Mouse (Mus musculus) liver, adult 2 months (tissue): Measurements from ENCODE around the gene Gigyf1. TPM values are rescaled to one million over a fixed set of nuclear protein-coding genes. Genes with fewer than 3 reads are reported as not detected.

Experiments used
- DNase-seq: peaks from one replicate; pipeline ENCODE4 v3.0.0-alpha.2; 2011; ENCODE audit warnings: low read depth, low spot score; ENCODE audit errors: extremely low read depth
- H3K27ac ChIP-seq: fragments of 200-500 bp; replicated peaks from 2 replicates; pipeline ENCODE4 v1.5.1; 2012; ENCODE audit warnings: low read depth, mild to moderate bottlenecking, control low read depth, inconsistent platforms, low read length; ENCODE audit not compliant: insufficient read depth
- H3K27me3 ChIP-seq: fragments of 200-500 bp; 2 replicates; pipeline ENCODE4 v1.6.1; 2012; ENCODE audit warnings: mild to moderate bottlenecking, moderate library complexity, low read length, inconsistent platforms; ENCODE audit not compliant: control insufficient read depth, insufficient read depth
- H3K36me3 ChIP-seq: fragments of 200-500 bp; 2 replicates; pipeline ENCODE4 v1.6.1; 2012; ENCODE audit warnings: low read length, inconsistent platforms; ENCODE audit not compliant: control insufficient read depth, insufficient read depth
- H3K4me1 ChIP-seq: fragments of 200-500 bp; 2 replicates; pipeline ENCODE4 v1.6.1; 2011; ENCODE audit warnings: low read length; ENCODE audit not compliant: control insufficient read depth, insufficient read depth
- H3K4me3 ChIP-seq: fragments of 200-500 bp; 2 replicates; pipeline ENCODE4 v1.5.1; 2011; ENCODE audit warnings: low read depth, mild to moderate bottlenecking, control low read depth, low read length, moderate library complexity; ENCODE audit not compliant: insufficient read depth
- H3K79me2 ChIP-seq: fragments of 200-500 bp; 2 replicates; pipeline ENCODE4 v1.6.1; 2012; ENCODE audit warnings: inconsistent platforms, mild to moderate bottlenecking, low read length, moderate library complexity; ENCODE audit not compliant: control insufficient read depth, insufficient read depth
- H3K9ac ChIP-seq: fragments of 200-500 bp; 2 replicates; pipeline ENCODE4 v1.6.1; 2012; ENCODE audit warnings: low read depth, mild to moderate bottlenecking, control low read depth, inconsistent platforms, low read length
- CTCF ChIP-seq: fragments of 200-500 bp; IDR thresholded peaks from 2 replicates; pipeline ENCODE4 v1.5.1; 2011; ENCODE audit warnings: low read depth, low read length, control low read depth
- POLR2A ChIP-seq: fragments of 200-500 bp; IDR thresholded peaks from 2 replicates; pipeline ENCODE4 v1.6.1; 2011; ENCODE audit warnings: low read length, control low read depth; ENCODE audit not compliant: insufficient read depth; ENCODE audit errors: extremely low read depth
- WGBS: fragments of 180-500 bp; shearing (Covaris S2); methylation state at CpG from one replicate; pipeline ENCODE4 v1.1.7; 2018; 5-methylcytosine and 5-hydroxymethylcytosine counted together
- polyA plus RNA-seq: library from polyadenylated mRNA; depleted of rRNA; stranded (reverse); fragments of >200 nt; gene quantifications from 2 replicates; pipeline ENCODE4 v1.2.3, GENCODE M21; 2012
- total RNA-seq: library from RNA; depleted of rRNA; stranded (reverse); fragments of >200 nt; gene quantifications from 2 replicates; pipeline ENCODE4 v1.2.3, GENCODE M21; 2014

The Gigyf1 gene
- total and polyA plus RNA-seq, 2 experiments = 2.7 to 14.0 TPM

DNA sequence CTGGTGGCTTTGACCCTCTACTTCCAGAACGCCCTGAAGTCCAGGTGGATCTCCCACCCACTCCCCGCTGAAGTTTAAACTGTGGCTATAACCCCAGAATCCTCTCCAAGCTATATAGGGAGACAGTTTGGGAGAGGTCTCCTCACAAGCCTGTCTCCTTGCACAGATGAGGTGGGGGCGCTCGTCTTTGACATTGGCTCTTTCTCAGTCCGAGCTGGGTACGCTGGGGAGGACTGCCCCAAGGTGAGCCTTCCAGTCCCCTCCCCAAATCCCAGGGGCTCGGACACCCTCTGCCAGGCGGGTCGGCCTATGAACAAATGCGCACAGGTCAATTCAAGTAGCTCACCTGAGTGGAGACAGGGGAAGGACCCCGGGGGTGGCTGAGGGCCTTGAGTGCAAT, 35.5 kb downstream of the Gigyf1 start:
- no peaks in the 10 kb centered on the region for H3K79me2 ChIP-seq
- H3K36me3 ChIP-seq = no peaks in the 10 kb centered on the region
- H3K9ac ChIP-seq = no peak overlapping the region
- peaks cover 10% of the 10 kb centered on the region for H3K27me3 ChIP-seq
- no peaks in the 10 kb centered on the region for H3K4me1 ChIP-seq
- DNase-seq = no peak
- no peak overlapping the region for H3K4me3 ChIP-seq
- H3K27ac ChIP-seq = no peak overlapping the region
- no peak for TF ChIP-seq CTCF
- TF ChIP-seq POLR2A = no peak
- WGBS = 46% methylated on average over 11 of the region's 11 CpGs

DNA sequence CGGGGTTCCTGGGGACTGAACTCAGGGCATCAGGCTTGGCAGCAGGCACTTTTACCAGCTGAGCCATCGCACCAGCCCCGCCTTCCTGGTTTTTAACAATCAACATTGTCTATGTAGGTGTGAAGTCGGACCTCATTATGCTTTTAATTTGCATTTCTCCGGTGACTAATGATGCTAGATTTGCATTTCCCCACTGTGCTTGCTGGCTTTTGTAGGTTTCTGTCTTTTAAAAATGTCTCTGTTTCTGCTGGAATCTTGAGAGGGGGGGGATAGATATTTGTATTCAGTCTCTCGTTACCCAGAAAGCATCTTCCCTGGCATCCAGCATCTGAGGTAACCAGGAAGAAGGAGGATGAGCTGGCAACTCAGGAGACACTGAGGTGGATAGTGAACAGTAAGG, 43.2 kb downstream of the Gigyf1 start:
- no peaks in the 10 kb centered on the region for H3K79me2 ChIP-seq
- H3K27ac ChIP-seq = no peak overlapping the region
- no peaks in the 10 kb centered on the region for H3K36me3 ChIP-seq
- DNase-seq = no peak
- H3K9ac ChIP-seq = no peak overlapping the region
- TF ChIP-seq POLR2A = no peak
- no peak for TF ChIP-seq CTCF
- H3K27me3 ChIP-seq = peaks cover 2% of the 10 kb centered on the region; the same call in 1 of the 2 replicates
- WGBS = 69% methylated on average over 6 of the region's 6 CpGs
- no peaks in the 10 kb centered on the region for H3K4me1 ChIP-seq
- no peak overlapping the region for H3K4me3 ChIP-seq

DNA sequence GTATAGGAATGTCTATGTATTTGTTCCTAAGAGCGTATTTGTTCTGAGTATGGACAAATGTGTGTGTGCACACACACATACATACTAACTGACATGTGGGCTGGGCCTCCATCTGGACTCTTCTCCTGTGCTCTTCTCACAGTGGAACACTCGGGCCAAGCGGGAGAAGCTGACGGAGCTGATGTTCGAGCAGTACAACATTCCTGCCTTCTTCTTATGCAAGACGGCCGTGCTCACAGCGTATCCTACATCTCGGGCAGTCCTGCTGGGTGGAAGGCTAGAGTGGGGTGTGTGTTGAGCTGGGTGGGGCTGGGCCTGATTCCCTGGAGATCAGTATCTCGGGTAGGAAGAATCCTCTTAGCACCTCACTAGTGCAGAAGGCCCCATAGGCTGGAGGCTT, 44.6 kb downstream of the Gigyf1 start:
- Histone ChIP-seq H3K79me2 (no peaks in the 10 kb centered on the region), H3K27ac (no peak overlapping the region), H3K27me3 (peaks cover 2% of the 10 kb centered on the region; the same call in 1 of the 2 replicates), H3K4me1 (no peaks in the 10 kb centered on the region), H3K36me3 (no peaks in the 10 kb centered on the region), H3K4me3 (no peak overlapping the region), H3K9ac (no peak overlapping the region)
- DNase-seq = no peak
- TF ChIP-seq CTCF (no peak), POLR2A (no peak)
- WGBS = 90% methylated on average over 10 of the region's 10 CpGs

DNA sequence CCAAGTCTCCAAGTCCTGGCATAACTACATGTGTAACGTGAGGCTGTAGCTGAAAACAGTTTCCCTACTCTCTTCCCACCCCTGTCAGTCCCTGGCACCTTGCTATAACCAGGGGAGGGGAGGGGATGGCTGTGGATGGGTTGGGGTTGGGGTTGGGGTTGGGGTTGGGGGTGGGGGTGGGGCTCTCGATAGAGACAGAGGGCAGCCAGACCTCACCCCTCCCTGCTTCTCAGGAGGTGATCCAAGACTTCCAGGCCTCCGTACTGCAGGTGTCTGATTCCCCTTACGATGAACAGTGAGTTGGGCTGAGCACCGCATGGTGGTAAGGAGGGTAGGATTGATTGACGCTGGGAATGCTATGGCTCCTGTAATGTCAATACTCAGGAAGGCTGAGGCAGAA, 47.4 kb downstream of the Gigyf1 start:
- Histone ChIP-seq H3K36me3 (no peaks in the 10 kb centered on the region), H3K27me3 (no peaks in the 10 kb centered on the region), H3K79me2 (0 out of 2 replicates have a peak, but pooled peaks cover under 1% of the 10 kb centered on the region), H3K4me3 (no peak overlapping the region), H3K27ac (no peak overlapping the region), H3K9ac (no peak overlapping the region), H3K4me1 (no peaks in the 10 kb centered on the region)
- WGBS = 84% methylated on average over 6 of the region's 6 CpGs
- TF ChIP-seq POLR2A = no peak
- TF ChIP-seq CTCF = no peak
- DNase-seq = no peak

DNA sequence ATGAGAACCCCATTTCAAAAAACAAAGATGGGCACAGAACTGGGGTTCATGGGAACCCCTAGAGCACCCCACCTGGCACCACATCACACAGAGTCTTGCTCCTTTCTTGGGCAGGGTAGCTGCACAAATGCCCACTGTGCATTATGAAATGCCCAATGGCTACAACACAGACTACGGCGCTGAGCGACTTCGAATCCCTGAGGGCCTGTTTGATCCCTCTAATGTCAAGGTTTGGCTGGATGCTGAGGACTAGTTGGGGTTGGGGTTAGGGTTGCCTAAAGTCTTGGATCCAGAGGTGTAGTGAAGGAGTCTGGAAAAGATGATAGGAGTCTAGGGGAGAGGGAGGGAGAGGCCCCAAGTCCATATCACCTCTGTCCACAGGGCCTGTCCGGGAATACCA, 48.1 kb downstream of the Gigyf1 start:
- TF ChIP-seq CTCF (no peak), POLR2A (no peak)
- Histone ChIP-seq H3K27me3 (no peaks in the 10 kb centered on the region), H3K27ac (no peak overlapping the region), H3K4me1 (peaks cover 1% of the 10 kb centered on the region; the same call in 1 of the 2 replicates), H3K4me3 (no peak overlapping the region), H3K36me3 (no peaks in the 10 kb centered on the region), H3K9ac (no peak overlapping the region), H3K79me2 (peaks cover 6% of the 10 kb centered on the region; the same call in 1 of the 2 replicates)
- no peak for DNase-seq
- 96% methylated on average over 5 of the region's 5 CpGs for WGBS

DNA sequence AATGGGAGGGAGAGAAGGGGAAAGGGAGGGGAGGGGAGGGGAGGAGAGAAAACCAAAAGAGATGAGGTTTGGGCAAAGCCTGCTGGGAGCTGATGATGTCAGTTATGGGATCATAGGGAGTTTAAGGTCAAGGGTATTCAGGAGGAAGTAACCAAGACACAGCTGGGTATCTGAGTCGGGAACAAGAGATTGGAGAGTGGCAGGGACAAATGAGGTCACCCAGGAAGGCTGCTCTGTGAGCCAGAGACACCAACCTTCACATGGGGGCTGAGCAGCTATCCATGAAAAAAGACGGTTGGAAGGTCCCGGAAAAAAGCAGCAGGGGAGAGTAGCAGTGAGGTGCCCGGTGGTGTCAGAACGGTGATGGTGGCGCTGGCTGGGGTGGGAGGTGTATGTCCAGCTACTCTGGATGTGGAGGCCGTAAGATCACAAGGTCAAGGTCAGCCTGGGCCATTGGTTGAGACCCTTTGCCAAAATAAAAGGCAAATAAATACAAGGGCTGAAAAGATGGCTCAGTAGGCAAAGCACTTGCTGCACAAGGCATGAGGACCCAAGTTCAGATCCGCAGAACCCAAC, 50.0 kb downstream of the Gigyf1 start:
- Histone ChIP-seq H3K27me3 (no peaks in the 10 kb centered on the region), H3K9ac (no peak overlapping the region), H3K4me1 (peaks cover 9% of the 10 kb centered on the region), H3K79me2 (peaks cover 10% of the 10 kb centered on the region; the same call in 1 of the 2 replicates), H3K27ac (no peak overlapping the region), H3K36me3 (peaks cover 7% of the 10 kb centered on the region; the same call in 1 of the 2 replicates), H3K4me3 (no peak overlapping the region)
- TF ChIP-seq POLR2A = no peak
- DNase-seq = no peak
- WGBS = 85% methylated on average over 8 of the region's 8 CpGs
